Mouse (Mus musculus): ENCODE results near the gene Olfr1371.
A peak's percentile ranks its signal among the peaks of the same experiment; 100 is the strongest.
"Not testable (repeated sequence)": the region's sequence is repeated elsewhere in the genome, so short reads cannot be mapped to it uniquely, and the experiment has no call there.

Gene Olfr1371

GRCm38 (mm10) chr11:52225986-52226599, 12.3 kb upstream of the Olfr1371 start:
- DNase-seq (ENCODE audit: low spot score), result no peak

GRCm38 (mm10) chr11:52223968-52224682, 10.3 kb upstream of the Olfr1371 start:
- DNase-seq (ENCODE audit: low spot score), result peak; percentile 29

DNA sequence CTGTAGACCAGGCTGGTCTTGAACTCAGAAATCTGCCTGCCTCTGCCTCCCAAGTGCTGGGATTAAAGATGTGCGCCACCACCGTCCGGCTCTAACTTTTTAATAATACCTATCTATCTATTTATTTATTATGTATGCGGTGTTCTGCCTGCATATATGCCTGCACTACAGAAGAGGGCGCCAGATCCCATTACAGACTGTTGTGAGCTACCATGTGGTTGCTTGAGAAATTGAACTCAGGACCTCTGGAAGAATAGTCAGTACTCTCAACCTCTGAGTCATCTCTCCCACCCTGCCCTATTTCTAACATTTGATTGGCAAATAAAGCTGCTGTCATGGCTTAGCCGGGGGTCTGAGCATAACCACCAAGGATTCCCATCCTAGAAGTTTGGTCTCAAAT, 9.1 kb upstream of the Olfr1371 start:
- peak; percentile 6 for DNase-seq (ENCODE audit: low spot score)

DNA sequence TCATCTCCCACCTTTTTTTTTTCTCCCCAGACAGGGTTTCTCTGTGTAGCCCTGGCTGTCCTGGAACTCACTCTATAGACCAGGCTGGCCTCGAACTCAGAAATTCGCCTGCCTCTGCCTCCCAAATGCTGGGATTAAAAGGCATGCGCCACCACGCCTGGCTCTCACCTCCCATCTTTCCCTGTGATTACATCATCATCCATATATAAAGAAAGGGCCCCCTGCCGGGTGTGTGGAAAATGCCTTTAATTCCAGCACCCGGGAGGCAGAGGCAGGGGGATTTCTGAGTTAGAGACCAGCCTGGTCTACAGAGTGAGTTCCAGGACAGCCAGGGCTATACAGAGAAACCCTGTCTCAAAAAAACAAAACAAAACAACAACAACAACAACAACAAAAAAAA, 8.1 kb upstream of the Olfr1371 start:
- not testable (repeated sequence) for DNase-seq (ENCODE audit: low spot score)

- DNase-seq (ENCODE audit: low spot score), result no peak
These were observed 6.5 kb upstream of the Olfr1371 start for GRCm38 (mm10) chr11:52220282-52220681.

- DNase-seq (ENCODE audit: low spot score), result not testable (repeated sequence)
These were observed 17.2 kb downstream of the Olfr1371 start for GRCm38 (mm10) chr11:52196496-52197023.

DNA sequence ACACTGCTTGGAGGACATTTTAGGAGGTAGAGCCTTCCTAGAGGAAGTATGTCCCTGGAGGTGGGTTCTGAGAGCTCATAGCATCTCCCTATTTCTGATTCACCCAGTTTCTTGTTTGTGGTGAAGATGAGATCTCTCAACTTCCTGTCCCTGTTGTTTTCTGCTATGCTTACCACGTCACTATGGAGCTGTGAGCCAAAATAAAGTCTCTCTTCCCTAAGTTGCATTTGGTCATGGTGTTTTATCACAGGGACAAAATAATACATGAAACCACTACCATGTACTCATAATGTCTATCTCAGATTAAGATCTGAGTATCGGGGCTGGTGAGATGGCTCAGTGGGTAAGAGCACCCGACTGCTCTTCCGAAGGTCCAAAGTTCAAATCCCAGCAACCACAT, 33.1 kb downstream of the Olfr1371 start:
- not testable (repeated sequence) for DNase-seq (ENCODE audit: low spot score)

DNA sequence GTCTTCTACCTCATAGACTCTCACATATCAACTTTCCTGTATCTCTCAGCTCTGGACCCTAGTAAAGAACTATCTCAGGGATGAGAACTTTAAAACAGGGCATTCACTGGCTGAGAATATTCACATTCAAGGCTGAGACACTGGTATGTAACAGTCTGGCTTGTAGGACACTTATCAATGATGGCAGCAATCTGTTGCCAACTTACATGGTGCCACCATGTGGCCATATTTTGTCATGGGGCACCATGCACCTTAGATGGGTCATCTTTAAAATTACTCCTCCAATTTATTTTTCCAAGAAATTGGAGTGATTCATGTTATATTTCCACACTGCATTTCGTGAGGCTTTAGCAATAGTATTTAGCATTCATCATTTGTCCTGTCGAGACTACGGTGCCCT, 33.9 kb downstream of the Olfr1371 start:
- DNase-seq (ENCODE audit: low spot score), result not testable (repeated sequence)

DNA sequence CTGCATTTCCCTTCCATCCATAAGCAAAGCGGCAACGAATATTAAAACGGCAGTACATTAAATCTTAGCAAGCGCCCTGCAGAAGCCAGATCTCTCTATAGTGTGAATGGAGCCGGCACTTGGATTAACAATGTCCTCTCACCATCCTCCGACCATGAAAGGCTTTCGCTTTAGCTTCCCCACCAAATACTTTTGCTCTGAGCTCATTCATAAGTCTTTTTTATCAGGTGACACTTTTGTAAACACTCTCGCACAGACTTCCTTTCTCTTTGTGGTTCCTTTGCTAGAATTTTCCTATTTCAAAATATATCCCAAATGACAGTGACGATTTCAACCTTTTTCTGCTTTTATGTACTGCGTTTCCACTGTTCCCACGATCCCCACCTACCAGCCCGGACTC, 45.3 kb downstream of the Olfr1371 start:
- DNase-seq (ENCODE audit: low spot score), result no peak

- DNase-seq (ENCODE audit: low spot score), result not testable (repeated sequence)
These were observed 45.9 kb downstream of the Olfr1371 start for GRCm38 (mm10) chr11:52167901-52168302.

GRCm38 (mm10) chr11:52167126-52167525, 46.7 kb downstream of the Olfr1371 start:
- DNase-seq (ENCODE audit: low spot score), result no peak

DNA sequence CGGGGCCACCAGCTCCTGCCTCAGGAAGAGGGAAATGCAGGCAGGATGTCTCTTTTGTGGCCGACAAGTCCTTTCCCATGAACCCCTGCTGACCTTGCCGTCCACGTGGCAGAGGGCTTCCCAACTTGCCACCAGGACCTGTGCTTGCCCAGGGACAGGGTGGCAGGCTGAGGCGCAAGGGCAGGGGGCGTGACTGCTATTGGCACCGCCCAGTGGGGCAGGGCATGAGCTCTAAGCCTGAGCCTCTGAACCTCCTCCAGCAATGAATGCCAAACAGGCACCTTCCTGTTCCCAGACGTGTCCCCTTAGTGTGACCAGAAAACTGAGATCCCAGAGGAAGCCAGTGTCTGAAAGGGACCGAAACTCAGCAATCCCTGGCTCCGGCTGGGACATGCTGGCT, 49.9 kb downstream of the Olfr1371 start:
- no peak for DNase-seq (ENCODE audit: low spot score)

Data from spleen, adult 12 weeks (tissue).